Mouse (Mus musculus): ENCODE results near the gene Ttc39b. TPM values are rescaled to one million over a fixed set of nuclear protein-coding genes. Genes with fewer than 3 reads are reported as not detected.

Gene Ttc39b
- polyA plus RNA-seq, 2 experiments = 0.60 to 2.1 TPM

GRCm38 (mm10) chr4:83217128-83217527 lies 106.9 kb downstream of the Ttc39b start:
- 61% methylated on average over 5 of the region's 5 CpGs for WGBS (ENCODE audit: insufficient replicate concordance)
- Histone ChIP-seq H3K9me3 (ENCODE audit: control insufficient read depth, low read length) (no peaks in the 10 kb centered on the region), H3K36me3 (replicated peaks; ENCODE audit: control insufficient read depth, insufficient read depth, low read depth) (no peaks in the 10 kb centered on the region), H3K9ac (replicated peaks) (no peak overlapping the region), H3K4me1 (replicated peaks; ENCODE audit: control insufficient read depth in 2 of 2, insufficient read depth in 2 of 2, low read length in 1 of 2) (no peaks in the 10 kb centered on the region), H3K4me2 (ENCODE audit: low read depth) (no peak overlapping the region), H3K27ac (no peak overlapping the region), H3K27me3 (ENCODE audit: control insufficient read depth, insufficient read depth, low read length) (no peaks in the 10 kb centered on the region), H3K4me3 (ENCODE audit: insufficient read depth in 1 of 2, low read depth in 2 of 2, low read length in 2 of 2) (no peak overlapping the region)
- ATAC-seq (ENCODE audit: insufficient read depth) (no peak), DNase-seq (ENCODE audit: low read depth in 3 of 3, low spot score in 3 of 3) (no peak)
- TF ChIP-seq CTCF (IDR thresholded peaks at IDR 0.05; ENCODE audit: low read depth) (no peak), EP300 (IDR thresholded peaks at IDR 0.05; ENCODE audit: low read depth) (no peak)

DNA sequence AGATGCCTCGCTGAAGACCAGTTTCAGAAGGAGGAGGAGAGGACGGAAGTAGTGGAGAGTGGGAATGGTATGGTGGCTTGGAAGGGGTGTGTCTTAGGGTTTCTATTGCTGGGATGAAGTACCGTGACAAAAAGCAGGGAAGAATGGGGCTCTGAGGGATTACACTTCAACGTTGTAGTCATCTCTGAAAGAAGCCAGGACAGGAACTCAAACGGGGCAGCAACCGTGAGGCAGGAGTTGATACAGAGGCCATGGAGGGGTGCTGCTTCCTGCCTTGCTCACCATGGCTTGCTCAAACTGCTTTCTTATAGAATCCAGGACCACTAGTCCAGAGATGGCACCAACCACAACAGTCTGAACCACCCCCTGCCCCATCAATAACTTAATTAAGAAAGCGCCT lies 107.7 kb downstream of the Ttc39b start:
- Histone ChIP-seq H3K9ac (replicated peaks) (no peak overlapping the region), H3K27me3 (ENCODE audit: control insufficient read depth, insufficient read depth, low read length) (no peaks in the 10 kb centered on the region), H3K4me1 (replicated peaks; ENCODE audit: control insufficient read depth in 2 of 2, insufficient read depth in 2 of 2, low read length in 1 of 2) (no peaks in the 10 kb centered on the region), H3K27ac (no peak overlapping the region), H3K9me3 (ENCODE audit: control insufficient read depth, low read length) (no peaks in the 10 kb centered on the region), H3K4me2 (ENCODE audit: low read depth) (no peak overlapping the region), H3K4me3 (ENCODE audit: insufficient read depth in 1 of 2, low read depth in 2 of 2, low read length in 2 of 2) (no peak overlapping the region), H3K36me3 (replicated peaks; ENCODE audit: control insufficient read depth, insufficient read depth, low read depth) (no peaks in the 10 kb centered on the region)
- 54% methylated on average over 7 of the region's 7 CpGs for WGBS (ENCODE audit: insufficient replicate concordance)
- ATAC-seq (ENCODE audit: insufficient read depth) = no peak
- TF ChIP-seq EP300 (IDR thresholded peaks at IDR 0.05; ENCODE audit: low read depth) = no peak
- TF ChIP-seq CTCF (IDR thresholded peaks at IDR 0.05; ENCODE audit: low read depth) = no peak
- no peak for DNase-seq (ENCODE audit: low read depth in 3 of 3, low spot score in 3 of 3)

- WGBS (ENCODE audit: insufficient replicate concordance) = 40% methylated on average over 1 of the region's 1 CpGs
- DNase-seq (ENCODE audit: low read depth in 3 of 3, low spot score in 3 of 3) (no peak), ATAC-seq (ENCODE audit: insufficient read depth) (no peak)
- Histone ChIP-seq H3K4me1 (replicated peaks; ENCODE audit: control insufficient read depth in 2 of 2, insufficient read depth in 2 of 2, low read length in 1 of 2) (no peaks in the 10 kb centered on the region), H3K9ac (replicated peaks) (no peak overlapping the region), H3K27ac (no peak overlapping the region), H3K9me3 (ENCODE audit: control insufficient read depth, low read length) (no peaks in the 10 kb centered on the region), H3K27me3 (ENCODE audit: control insufficient read depth, insufficient read depth, low read length) (no peaks in the 10 kb centered on the region), H3K4me2 (ENCODE audit: low read depth) (no peak overlapping the region), H3K36me3 (replicated peaks; ENCODE audit: control insufficient read depth, insufficient read depth, low read depth) (no peaks in the 10 kb centered on the region), H3K4me3 (ENCODE audit: insufficient read depth in 1 of 2, low read depth in 2 of 2, low read length in 2 of 2) (no peak overlapping the region)
- TF ChIP-seq EP300 (IDR thresholded peaks at IDR 0.05; ENCODE audit: low read depth) = no peak
- no peak for TF ChIP-seq CTCF (IDR thresholded peaks at IDR 0.05; ENCODE audit: low read depth)
Measured at GRCm38 (mm10) chr4:83215776-83216175, 108.3 kb downstream of the Ttc39b start.

DNA sequence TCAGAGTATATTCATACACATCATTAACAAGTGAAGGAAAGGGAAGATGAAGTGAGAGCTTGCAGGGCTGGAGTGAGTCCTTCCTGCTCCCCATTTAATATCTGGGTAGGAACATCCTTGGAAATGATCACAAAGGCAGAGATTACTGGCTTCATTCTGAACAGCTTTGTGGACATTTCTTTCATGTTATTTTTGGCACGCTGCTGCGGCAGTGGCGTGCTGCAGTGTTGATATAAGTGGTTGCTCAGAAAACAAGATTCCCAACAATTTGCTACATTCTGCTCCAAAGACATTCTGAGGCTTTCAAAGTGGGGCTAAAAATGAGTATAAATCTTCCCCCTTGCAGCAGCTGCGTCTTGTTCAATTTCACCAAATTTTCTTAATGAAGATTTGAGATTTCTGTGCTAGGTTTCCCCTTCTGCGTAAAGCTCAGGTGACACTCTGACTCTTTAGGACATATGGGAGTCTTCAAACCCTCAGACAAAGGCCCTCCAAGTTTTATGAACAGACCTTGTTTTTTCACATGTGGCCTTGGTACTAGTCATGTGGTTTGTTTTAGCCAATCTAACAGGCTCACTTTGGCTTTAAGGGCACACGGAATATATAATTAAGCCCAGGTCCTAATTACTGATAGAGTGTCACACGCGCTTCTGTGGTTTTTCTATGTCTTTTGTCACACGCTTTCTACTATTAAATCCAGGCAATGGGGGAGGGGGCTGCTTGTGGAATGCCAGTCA lies 109.1 kb downstream of the Ttc39b start:
- Histone ChIP-seq H3K27ac (no peak overlapping the region), H3K9me3 (ENCODE audit: control insufficient read depth, low read length) (no peaks in the 10 kb centered on the region), H3K36me3 (replicated peaks; ENCODE audit: control insufficient read depth, insufficient read depth, low read depth) (no peaks in the 10 kb centered on the region), H3K27me3 (ENCODE audit: control insufficient read depth, insufficient read depth, low read length) (no peaks in the 10 kb centered on the region), H3K4me3 (ENCODE audit: insufficient read depth in 1 of 2, low read depth in 2 of 2, low read length in 2 of 2) (no peak overlapping the region), H3K9ac (replicated peaks) (no peak overlapping the region), H3K4me2 (ENCODE audit: low read depth) (no peak overlapping the region), H3K4me1 (replicated peaks; ENCODE audit: control insufficient read depth in 2 of 2, insufficient read depth in 2 of 2, low read length in 1 of 2) (no peaks in the 10 kb centered on the region)
- ATAC-seq (ENCODE audit: insufficient read depth) (no peak), DNase-seq (ENCODE audit: low read depth in 3 of 3, low spot score in 3 of 3) (no peak)
- WGBS (ENCODE audit: insufficient replicate concordance) = 74% methylated on average over 9 of the region's 9 CpGs
- no peak for TF ChIP-seq CTCF (IDR thresholded peaks at IDR 0.05; ENCODE audit: low read depth)
- no peak for TF ChIP-seq EP300 (IDR thresholded peaks at IDR 0.05; ENCODE audit: low read depth)

DNA sequence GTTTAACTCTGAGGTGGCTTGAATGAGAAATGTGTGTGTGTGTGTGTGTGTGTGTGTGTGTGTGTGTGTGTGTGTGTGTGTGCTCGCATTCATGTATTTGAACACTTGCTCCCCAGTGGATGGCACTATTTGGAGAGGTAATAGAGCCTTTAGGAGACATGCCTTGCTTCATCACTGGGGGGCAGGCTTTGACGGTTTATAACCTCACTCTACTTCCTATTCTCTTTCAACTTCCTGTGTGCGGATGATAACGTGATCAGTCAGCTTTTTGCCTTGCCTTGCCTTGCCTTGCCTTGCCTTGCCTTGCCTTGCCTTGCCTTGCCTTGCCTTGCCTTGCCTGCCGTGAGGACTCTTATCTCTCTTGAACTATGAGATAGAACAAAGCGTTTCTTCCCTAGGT lies 110.3 kb downstream of the Ttc39b start:
- 35% methylated on average over 6 of the region's 6 CpGs for WGBS (ENCODE audit: insufficient replicate concordance)
- no peaks in the 10 kb centered on the region for H3K4me1 ChIP-seq (replicated peaks; ENCODE audit: control insufficient read depth in 2 of 2, insufficient read depth in 2 of 2, low read length in 1 of 2)

More for the DNA sequence above, 110.3 kb downstream of the Ttc39b start:
- Histone ChIP-seq H3K9ac (replicated peaks) (no peak overlapping the region), H3K27ac (no peak overlapping the region), H3K36me3 (replicated peaks; ENCODE audit: control insufficient read depth, insufficient read depth, low read depth) (no peaks in the 10 kb centered on the region), H3K4me2 (ENCODE audit: low read depth) (no peak overlapping the region), H3K27me3 (ENCODE audit: control insufficient read depth, insufficient read depth, low read length) (no peaks in the 10 kb centered on the region), H3K4me3 (ENCODE audit: insufficient read depth in 1 of 2, low read depth in 2 of 2, low read length in 2 of 2) (no peak overlapping the region), H3K9me3 (ENCODE audit: control insufficient read depth, low read length) (no peaks in the 10 kb centered on the region)
- TF ChIP-seq EP300 (IDR thresholded peaks at IDR 0.05; ENCODE audit: low read depth) = no peak
- DNase-seq (ENCODE audit: low read depth in 3 of 3, low spot score in 3 of 3) (no peak), ATAC-seq (ENCODE audit: insufficient read depth) (no peak)

Measured in liver, embryonic 14.5 days (tissue).